Mouse (Mus musculus): ENCODE data around the gene Rab1a. TPM values are rescaled to one million over a fixed set of nuclear protein-coding genes. Genes with fewer than 3 reads are reported as not detected.
"Not testable (repeated sequence)": the region's sequence is repeated elsewhere in the genome, so short reads cannot be mapped to it uniquely, and the experiment has no call there.

Gene Rab1a
- 76.4 and 95.4 TPM in 2 replicates for total RNA-seq (2017)

GRCm38 (mm10) chr11:20200713-20201575 lies at the start of gene Rab1a:
TSS of gene Rab1a (plus strand) at chr11:20201432.
- peak; percentile 92 for ATAC-seq (replicated peaks; ENCODE audit: low read depth, poor library complexity, severe bottlenecking)

GRCm38 (mm10) chr11:20152107-20152901 lies 48.9 kb upstream of the Rab1a start:
- no peak for ATAC-seq (replicated peaks; ENCODE audit: low read depth, poor library complexity, severe bottlenecking)

- ATAC-seq (replicated peaks; ENCODE audit: low read depth, poor library complexity, severe bottlenecking) = not testable (repeated sequence)
Measured at GRCm38 (mm10) chr11:20153542-20153941, 47.7 kb upstream of the Rab1a start.

GRCm38 (mm10) chr11:20158879-20159278 lies 42.4 kb upstream of the Rab1a start:
- ATAC-seq (replicated peaks; ENCODE audit: low read depth, poor library complexity, severe bottlenecking) = peak; percentile 66

GRCm38 (mm10) chr11:20164979-20165867 lies 36.0 kb upstream of the Rab1a start:
- ATAC-seq (replicated peaks; ENCODE audit: low read depth, poor library complexity, severe bottlenecking) = no peak

- no peak for ATAC-seq (replicated peaks; ENCODE audit: low read depth, poor library complexity, severe bottlenecking)
Measured at GRCm38 (mm10) chr11:20165991-20166390, 35.2 kb upstream of the Rab1a start.

- not testable (repeated sequence) for ATAC-seq (replicated peaks; ENCODE audit: low read depth, poor library complexity, severe bottlenecking)
Measured at GRCm38 (mm10) chr11:20166476-20166875, 34.8 kb upstream of the Rab1a start.

GRCm38 (mm10) chr11:20168972-20169371 lies 32.3 kb upstream of the Rab1a start:
- peak; percentile 94 for ATAC-seq (replicated peaks; ENCODE audit: low read depth, poor library complexity, severe bottlenecking)

GRCm38 (mm10) chr11:20187271-20187670 lies 14.0 kb upstream of the Rab1a start:
- no peak for ATAC-seq (replicated peaks; ENCODE audit: low read depth, poor library complexity, severe bottlenecking)

GRCm38 (mm10) chr11:20193100-20193736 lies 8.0 kb upstream of the Rab1a start:
- ATAC-seq (replicated peaks; ENCODE audit: low read depth, poor library complexity, severe bottlenecking) = peak; percentile 92

- 0 out of 2 replicates have a peak, but pooled peaks have one; percentile 6 for ATAC-seq (replicated peaks; ENCODE audit: low read depth, poor library complexity, severe bottlenecking)
Measured at GRCm38 (mm10) chr11:20201661-20202101, 449 bp downstream of the Rab1a start.

- no peak for ATAC-seq (replicated peaks; ENCODE audit: low read depth, poor library complexity, severe bottlenecking)
Measured at GRCm38 (mm10) chr11:20202299-20203011, 1.2 kb downstream of the Rab1a start.

- ATAC-seq (replicated peaks; ENCODE audit: low read depth, poor library complexity, severe bottlenecking) = no peak
Measured at GRCm38 (mm10) chr11:20204321-20204720, 3.1 kb downstream of the Rab1a start.

GRCm38 (mm10) chr11:20204870-20205446 lies 3.7 kb downstream of the Rab1a start:
- no peak for ATAC-seq (replicated peaks; ENCODE audit: low read depth, poor library complexity, severe bottlenecking)

GRCm38 (mm10) chr11:20205538-20205937 lies 4.3 kb downstream of the Rab1a start:
- no peak for ATAC-seq (replicated peaks; ENCODE audit: low read depth, poor library complexity, severe bottlenecking)

GRCm38 (mm10) chr11:20206626-20207223 lies 5.5 kb downstream of the Rab1a start:
- ATAC-seq (replicated peaks; ENCODE audit: low read depth, poor library complexity, severe bottlenecking) = no peak

- ATAC-seq (replicated peaks; ENCODE audit: low read depth, poor library complexity, severe bottlenecking) = no peak
Measured at GRCm38 (mm10) chr11:20207589-20207988, 6.4 kb downstream of the Rab1a start.

GRCm38 (mm10) chr11:20211838-20212237 lies 10.6 kb downstream of the Rab1a start:
- ATAC-seq (replicated peaks; ENCODE audit: low read depth, poor library complexity, severe bottlenecking) = peak; percentile 39; the same call in 1 of the 2 replicates

Data from common myeloid progenitor, adult 5-6 weeks (primary cell).